Mouse (Mus musculus) ES-Bruce4 (cell line): ENCODE data around the gene Cemip.

Source experiments
- CTCF ChIP-seq: IDR thresholded peaks from one replicate; pipeline ENCODE4 v1.8.1; 2011; ENCODE audit warnings: low read depth, low read length
- EP300 ChIP-seq: IDR thresholded peaks from 2 replicates; pipeline ENCODE4 v1.6.1; 2011; ENCODE audit warnings: low read depth, low read length; ENCODE audit not compliant: insufficient read depth
- POLR2A ChIP-seq: IDR thresholded peaks from one replicate; pipeline ENCODE4 v1.8.1; 2011; ENCODE audit warnings: low read length; ENCODE audit not compliant: insufficient read depth

- TF ChIP-seq POLR2A: no peak
- no peak for TF ChIP-seq EP300
- TF ChIP-seq CTCF: no peak
These were observed 120.1 kb downstream of the Cemip start for GRCm38 (mm10) chr7:83966047-83966818.
